In genomic region chr17:36915076-36915475, GRCm38 (mm10) we compare ENCODE assay signal across 9 mouse cellular contexts. TPM values are rescaled to one million over a fixed set of nuclear protein-coding genes. Genes with fewer than 3 reads are reported as not detected.
DNase-seq lines count a peak whose midpoint lies in the region; ATAC-seq and TF ChIP-seq lines count a peak whose summit lies in the region.
"Had no signal": no experiment of that assay in that cellular context is flagged by ENCODE, and none has a peak within 500 bp of the region (broad histone marks: within the 10 kb centered on the region; RNA-seq: fewer than 3 reads in every experiment).

No protein-coding gene starts in this region.

- H3K4me1 ChIP-seq in forebrain, embryonic 12.5 days = no peaks in the 10 kb centered on the region
- no peaks in the 10 kb centered on the region for H3K4me1 ChIP-seq in liver, postnatal 0 days (ENCODE audit: insufficient read depth)

- no peak overlapping the region for H3K4me3 ChIP-seq in forebrain, embryonic 12.5 days (replicated peaks)
- H3K4me3 ChIP-seq in liver, postnatal 0 days (ENCODE audit: low read depth, low read length) = no peak overlapping the region

- TF ChIP-seq EP300 in liver, postnatal 0 days (IDR thresholded peaks at IDR 0.05; ENCODE audit: low read depth) = no peak

- H3K9me3 ChIP-seq in forebrain, embryonic 12.5 days = no peaks in the 10 kb centered on the region
- H3K9me3 ChIP-seq in liver, postnatal 0 days (ENCODE audit: low read length) = no peaks in the 10 kb centered on the region

- peak; percentile 88 for TF ChIP-seq CTCF in liver, postnatal 0 days (IDR thresholded peaks at IDR 0.05; ENCODE audit: low read depth)

- no peak overlapping the region for H3K27ac ChIP-seq in forebrain, embryonic 12.5 days
- H3K27ac ChIP-seq in liver, postnatal 0 days (ENCODE audit: low read depth) = no peak overlapping the region

- 17% methylated on average over 9 of the region's 9 CpGs for WGBS in forebrain, embryonic 12.5 days
- WGBS in liver, postnatal 0 days (ENCODE audit: insufficient replicate concordance) = 9% methylated on average over 9 of the region's 9 CpGs

- no peak overlapping the region for H3K9ac ChIP-seq in forebrain, embryonic 12.5 days
- no peak overlapping the region for H3K9ac ChIP-seq in liver, postnatal 0 days (replicated peaks)

- no peaks in the 10 kb centered on the region for H3K36me3 ChIP-seq in forebrain, embryonic 12.5 days (replicated peaks)
- H3K36me3 ChIP-seq in liver, postnatal 0 days (replicated peaks; ENCODE audit: insufficient read depth, low read length) = no peaks in the 10 kb centered on the region

- peak; percentile 39; the same call in 1 of the 2 replicates for ATAC-seq in forebrain, embryonic 12.5 days (ENCODE audit: low FRiP score)
- no peak for ATAC-seq in liver, postnatal 0 days
- no peak for ATAC-seq in monocyte, adult 5-6 weeks (replicated peaks; ENCODE audit: insufficient number of reproducible peaks, low FRiP score, low TSS enrichment, poor library complexity, severe bottlenecking)

- DNase-seq in urinary bladder, adult 2 months (ENCODE audit: low spot score) = peak; percentile 29
- DNase-seq in urinary bladder, postnatal 10 days (ENCODE audit: low spot score) = no peak
- DNase-seq in c-Kit-positive CD71-negative TER-119-negative erythroid progenitor cells, embryonic 14.5 days (ENCODE audit: low read depth) = peak; percentile 43
- DNase-seq in kidney, adult 9 months = peak; percentile 67
- peak; percentile 72 for DNase-seq in liver, postnatal 0 days
- DNase-seq in right cerebral cortex, adult 18-20 months = peak; percentile 42

- H3K4me2 ChIP-seq in forebrain, embryonic 12.5 days = no peak overlapping the region
- no peak overlapping the region for H3K4me2 ChIP-seq in liver, postnatal 0 days (ENCODE audit: low read depth, low read length)

- H3K27me3 ChIP-seq in forebrain, embryonic 12.5 days = no peaks in the 10 kb centered on the region
- H3K27me3 ChIP-seq in liver, postnatal 0 days (ENCODE audit: insufficient read depth, low read length) = 0 out of 2 replicates have a peak, but pooled peaks cover 4% of the 10 kb centered on the region

RNA-seq across cellular contexts. Expression of gene Trim31, which starts 17.2 kb away (rescaled TPM):
- polyA plus RNA-seq in urinary bladder, adult 2 months (2012; rRNA removed) = not detected in 2 replicates
- polyA plus RNA-seq in forebrain, embryonic 12.5 days (2016; fragmentation: Nextera tagmentation; extraction: Ambion mirVana) = not detected in 2 replicates
- polyA plus RNA-seq in liver, postnatal 0 days (2015; fragmentation: Nextera tagmentation; extraction: Ambion mirVana) = not detected in 2 replicates
- total RNA-seq in monocyte, adult 5-6 weeks (2017) = not detected in 3 replicates
- total RNA-seq: gastrocnemius, postnatal 4 days had no signal

RNA-seq across cellular contexts. Expression of gene Trim40, which starts 25.2 kb away (rescaled TPM):
- 0.15 and 0.41 TPM in 2 replicates for polyA plus RNA-seq in urinary bladder, adult 2 months (2012; rRNA removed)
- not detected in 2 replicates for polyA plus RNA-seq in forebrain, embryonic 12.5 days (2016; fragmentation: Nextera tagmentation; extraction: Ambion mirVana)
- polyA plus RNA-seq in liver, postnatal 0 days (2015; fragmentation: Nextera tagmentation; extraction: Ambion mirVana) = not detected in 2 replicates
- total RNA-seq in monocyte, adult 5-6 weeks (2017) = not detected in 3 replicates
- total RNA-seq: gastrocnemius, postnatal 4 days had no signal

RNA-seq across cellular contexts. Expression of gene Rnf39, which starts 27.6 kb away (rescaled TPM):
- 8.9 and 11.0 TPM in 2 replicates for polyA plus RNA-seq in urinary bladder, adult 2 months (2012; rRNA removed)
- polyA plus RNA-seq in forebrain, embryonic 12.5 days (2016; fragmentation: Nextera tagmentation; extraction: Ambion mirVana) = 0.47 TPM in 1 of 2 replicates, not detected in the other
- polyA plus RNA-seq in liver, postnatal 0 days (2015; fragmentation: Nextera tagmentation; extraction: Ambion mirVana) = 0.11 TPM in 1 of 2 replicates, not detected in the other
- total RNA-seq in monocyte, adult 5-6 weeks (2017) = 2.6 TPM in 1 of 3 replicates, not detected in the others

RNA-seq across cellular contexts. Expression of gene Ppp1r11, which starts 36.5 kb away (rescaled TPM):
- 114 and 122 TPM in 2 replicates for polyA plus RNA-seq in urinary bladder, adult 2 months (2012; rRNA removed)
- polyA plus RNA-seq in forebrain, embryonic 12.5 days (2016; fragmentation: Nextera tagmentation; extraction: Ambion mirVana) = 136 and 146 TPM in 2 replicates
- 39.9 and 41.7 TPM in 2 replicates for polyA plus RNA-seq in liver, postnatal 0 days (2015; fragmentation: Nextera tagmentation; extraction: Ambion mirVana)
- 41.5 to 96.1 TPM (median 79.2 TPM) in 3 replicates for total RNA-seq in monocyte, adult 5-6 weeks (2017)

RNA-seq across cellular contexts. Expression of gene Znrd1, which starts 43.3 kb away (rescaled TPM):
- polyA plus RNA-seq in urinary bladder, adult 2 months (2012; rRNA removed) = 38.3 and 39.6 TPM in 2 replicates
- 79.5 and 86.7 TPM in 2 replicates for polyA plus RNA-seq in forebrain, embryonic 12.5 days (2016; fragmentation: Nextera tagmentation; extraction: Ambion mirVana)
- 19.3 and 23.7 TPM in 2 replicates for polyA plus RNA-seq in liver, postnatal 0 days (2015; fragmentation: Nextera tagmentation; extraction: Ambion mirVana)
- total RNA-seq in monocyte, adult 5-6 weeks (2017) = 28.2 to 45.0 TPM (median 30.5 TPM) in 3 replicates
